In the genomic region with DNA sequence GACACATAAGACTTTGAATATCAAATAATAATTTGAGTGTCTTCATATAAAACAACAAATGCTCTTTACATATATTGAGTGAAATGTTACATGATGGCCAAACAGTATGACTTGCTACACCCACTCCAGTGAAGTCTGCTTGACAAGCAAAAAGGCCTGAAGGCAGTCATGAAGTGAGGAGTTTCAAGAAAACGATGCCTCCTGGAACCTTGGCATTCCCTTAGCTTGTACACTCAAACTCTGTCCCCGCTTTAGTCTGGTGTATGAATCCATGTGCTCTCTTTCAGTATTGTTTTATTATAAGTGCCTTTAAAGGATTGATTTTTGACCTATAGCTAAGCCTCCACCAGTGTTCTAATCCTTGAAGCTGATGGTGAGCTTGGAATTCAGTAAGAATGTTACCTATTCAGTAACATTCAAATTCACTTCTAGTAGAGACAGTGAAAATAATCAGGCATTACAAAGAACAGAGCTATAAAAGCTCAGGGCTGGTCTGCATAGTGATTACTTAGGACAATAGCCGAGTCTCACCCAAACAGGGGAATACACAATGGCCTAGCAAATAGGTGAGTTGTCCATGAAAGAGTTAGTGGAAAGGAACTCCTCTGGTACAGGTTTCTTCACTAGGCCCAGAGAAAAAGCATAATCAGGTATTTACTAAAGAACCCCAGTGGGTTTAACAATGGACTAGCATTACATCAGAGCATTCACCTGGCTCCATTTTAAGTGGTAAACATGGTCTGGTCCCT, we compare ENCODE assay signal across 15 mouse cellular contexts.
DNase-seq lines count a peak whose midpoint lies in the region.
"Had no signal": no experiment of that assay in that cellular context is flagged by ENCODE, and none has a peak within 500 bp of the region (broad histone marks: within the 10 kb centered on the region; RNA-seq: fewer than 3 reads in every experiment).

No protein-coding gene starts in this region.

- DNase-seq in ES-CJ7 (ENCODE audit: low read depth, low spot score) (peak; percentile 88), R1 (ENCODE audit: low read depth, low spot score) (peak; percentile 97), ZHBTc4 (ENCODE audit: low read depth, low spot score) (peak; percentile 90)
- no peak for DNase-seq in layer of hippocampus, adult 11-12 months (ENCODE audit: low spot score)
- DNase-seq in adrenal gland, adult 8-10 months: no peak
- no peak for DNase-seq in urinary bladder, postnatal 25 days (ENCODE audit: low spot score)
- DNase-seq: adrenal gland, adult 2 months; adrenal gland, postnatal 14 days; adrenal gland, postnatal 36 days; cerebellum, adult 11-12 months; cerebellum, adult 2 months; cerebellum, adult 9-10 months; cerebellum, postnatal 10 days; cerebellum, postnatal 25 days; forebrain, postnatal 0 days had no signal

Comparison
In these comparisons a context has a peak if more than half of its experiments do, and no peak if none do; other contexts are left out.
1. DNase-seq: peak in ES-CJ7 (single experiment), R1 (single experiment) and ZHBTc4 (single experiment); none in layer of hippocampus, adult 11-12 months (single experiment), adrenal gland, adult 8-10 months (single experiment) and urinary bladder, postnatal 25 days (single experiment).